Mouse (Mus musculus) forebrain, embryonic 10.5 days (tissue): ENCODE measurements around the gene Tmem214. TPM values are rescaled to one million over a fixed set of nuclear protein-coding genes. Genes with fewer than 3 reads are reported as not detected.

ENCODE experiments used
- DNase-seq: peaks from one replicate; pipeline ENCODE4 v3.0.0-alpha.2; 2017; ENCODE audit warnings: low spot score; ENCODE audit errors: extremely low spot score
- H3K27ac ChIP-seq: fragments of 300-500 bp; sonication (generic); 2 replicates; pipeline ENCODE4 v1.5.1; 2016; ENCODE audit warnings: mild to moderate bottlenecking
- H3K27me3 ChIP-seq: fragments of 300-500 bp; sonication (generic); 2 replicates; pipeline ENCODE4 v1.6.1; 2016; ENCODE audit warnings: mild to moderate bottlenecking; ENCODE audit not compliant: poor library complexity, severe bottlenecking
- H3K36me3 ChIP-seq: fragments of 300-500 bp; sonication (generic); replicated peaks from 2 replicates; pipeline ENCODE4 v1.6.1; 2016; ENCODE audit warnings: mild to moderate bottlenecking, moderate library complexity
- H3K4me1 ChIP-seq: fragments of 300-500 bp; sonication (generic); 2 replicates; pipeline ENCODE4 v1.6.1; 2016
- H3K4me3 ChIP-seq: fragments of 300-500 bp; sonication (generic); 2 replicates; pipeline ENCODE4 v1.5.1; 2016; ENCODE audit warnings: mild to moderate bottlenecking, moderate library complexity
- H3K9me3 ChIP-seq: fragments of 300-500 bp; sonication (generic); 2 replicates; pipeline ENCODE4 v1.6.1; 2016; ENCODE audit warnings: mild to moderate bottlenecking, moderate library complexity
- WGBS: fragments of 180-500 bp; shearing (Covaris S2); methylation state at CpG from one replicate; pipeline ENCODE4 v1.1.7; 2016; 5-methylcytosine and 5-hydroxymethylcytosine counted together
- polyA plus RNA-seq: library from polyadenylated mRNA; unstranded; fragments of >200 nt; fragmentation: Nextera tagmentation; extraction: Ambion mirVana; gene quantifications from 2 replicates; pipeline ENCODE4 v1.2.1, GENCODE M21; 2016

Tmem214 gene
- polyA plus RNA-seq, 1 experiment from 2014 or later, result 62.3 TPM

GRCm38 (mm10) chr5:30909863-30910262, 42.1 kb downstream of the Tmem214 start:
- 79% methylated on average over 7 of the region's 7 CpGs for WGBS
- H3K36me3 ChIP-seq, result peaks cover 13% of the 10 kb centered on the region
- peaks cover 74% of the 10 kb centered on the region for H3K4me1 ChIP-seq
- DNase-seq, result no peak
- H3K27ac ChIP-seq, result no peak overlapping the region
- H3K27me3 ChIP-seq, result peaks cover 16% of the 10 kb centered on the region
- no peak overlapping the region for H3K4me3 ChIP-seq
- H3K9me3 ChIP-seq, result no peaks in the 10 kb centered on the region

DNA sequence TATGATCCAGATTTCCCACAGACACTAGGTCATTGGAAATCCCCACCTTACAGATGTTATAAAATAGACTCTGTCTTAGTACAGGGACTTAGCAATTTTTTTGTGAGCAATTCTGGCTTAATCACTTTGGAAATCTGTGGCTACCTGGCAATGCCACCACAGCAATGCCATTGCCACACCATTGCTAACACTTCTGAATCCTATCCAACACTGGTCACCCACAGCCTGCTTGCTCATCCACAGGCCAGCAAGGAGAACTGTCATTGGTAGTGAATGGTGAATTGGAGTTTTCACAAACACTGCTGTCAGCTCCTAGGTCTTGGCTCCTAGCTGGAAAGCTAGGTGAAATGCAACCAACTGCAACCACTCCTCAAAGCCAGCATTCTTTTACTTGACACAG, 42.7 kb downstream of the Tmem214 start:
- peaks cover 7% of the 10 kb centered on the region for H3K36me3 ChIP-seq
- no peaks in the 10 kb centered on the region for H3K9me3 ChIP-seq
- H3K27ac ChIP-seq, result 0 out of 2 replicates have a peak overlapping the region, but pooled peaks have one; percentile 37
- H3K4me1 ChIP-seq, result peaks cover 74% of the 10 kb centered on the region
- H3K27me3 ChIP-seq, result peaks cover 16% of the 10 kb centered on the region
- DNase-seq, result no peak
- H3K4me3 ChIP-seq, result no peak overlapping the region

DNA sequence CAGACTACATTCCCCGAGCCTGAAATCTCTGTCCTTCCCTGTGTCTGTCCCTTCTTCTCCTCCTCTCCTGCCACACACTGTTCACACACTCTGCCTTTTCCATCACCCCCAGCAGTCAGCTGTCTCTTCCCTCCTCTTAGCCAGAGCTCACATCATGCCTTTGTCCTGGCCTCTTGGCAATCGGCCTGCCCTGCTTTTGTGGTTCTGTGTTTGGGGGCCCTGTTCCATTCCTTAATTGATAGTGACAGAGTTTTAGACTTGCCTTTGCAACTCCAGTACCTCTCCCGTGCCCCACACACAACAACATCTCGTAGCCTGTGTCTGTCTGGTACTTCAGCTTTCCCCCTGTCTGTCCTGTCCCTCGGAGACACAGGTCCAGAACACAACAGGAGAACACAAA, 44.3 kb downstream of the Tmem214 start:
- WGBS, result 72% methylated on average over 5 of the region's 5 CpGs
- Histone ChIP-seq H3K27me3 (peaks cover 16% of the 10 kb centered on the region), H3K4me1 (peaks cover 76% of the 10 kb centered on the region), H3K9me3 (no peaks in the 10 kb centered on the region), H3K4me3 (no peak overlapping the region), H3K27ac (peak overlapping the region; percentile 87), H3K36me3 (peaks cover 4% of the 10 kb centered on the region)
- DNase-seq, result no peak

DNA sequence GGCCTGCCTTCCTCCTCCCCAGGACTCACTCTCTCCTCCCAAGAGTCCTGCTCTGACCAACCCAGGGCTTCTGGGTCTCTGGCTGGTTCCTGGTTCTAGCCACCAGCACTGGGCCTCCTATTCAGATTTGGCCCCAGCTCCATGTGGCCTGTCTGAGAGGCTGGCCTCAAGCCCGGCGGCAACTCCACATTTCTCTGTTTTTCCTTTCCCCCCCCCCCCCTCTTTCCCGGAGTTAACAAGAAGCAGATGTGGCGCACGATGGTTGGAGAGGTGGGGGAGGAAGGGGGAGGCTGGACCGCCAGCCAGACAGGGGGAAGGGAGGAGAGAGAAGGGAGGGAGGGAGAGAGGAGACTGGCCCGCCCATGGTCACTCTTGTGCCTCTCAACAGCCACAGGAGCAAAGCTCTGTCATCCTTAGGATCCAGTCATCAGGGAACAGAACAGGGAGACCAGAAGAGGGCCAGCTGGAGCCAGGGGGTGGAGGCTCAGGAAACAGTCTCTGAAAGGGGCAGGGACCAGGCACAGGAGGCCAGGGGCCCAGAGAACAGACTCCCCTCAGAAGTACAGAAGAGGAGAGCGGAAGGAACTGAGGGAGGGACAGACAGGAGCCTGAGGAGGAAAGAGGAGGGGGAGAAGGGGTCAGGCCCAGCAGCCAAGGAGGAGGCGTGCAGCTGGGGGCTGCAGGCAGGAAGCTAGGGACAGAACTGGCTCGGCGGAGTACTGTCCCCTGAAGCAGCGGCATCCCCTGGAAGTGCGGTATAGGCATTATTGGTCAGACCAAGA, 45.4 kb downstream of the Tmem214 start, which contains the start of gene Emilin1:
TSS of gene Emilin1 (plus strand) at position 343 of the 782 bp plus-strand sequence.
- Histone ChIP-seq H3K27ac (peak within 1 kb of the TSS; percentile 87), H3K4me3 (peak within 1 kb of the TSS; percentile 44), H3K36me3 (peaks cover 15% of the 10 kb centered on the region), H3K4me1 (peaks cover 80% of the 10 kb centered on the region), H3K9me3 (no peaks in the 10 kb centered on the region), H3K27me3 (peaks cover 15% of the 10 kb centered on the region)
- WGBS, result 31% methylated on average over 13 of the region's 13 CpGs
- DNase-seq, result peak; percentile 57

DNA sequence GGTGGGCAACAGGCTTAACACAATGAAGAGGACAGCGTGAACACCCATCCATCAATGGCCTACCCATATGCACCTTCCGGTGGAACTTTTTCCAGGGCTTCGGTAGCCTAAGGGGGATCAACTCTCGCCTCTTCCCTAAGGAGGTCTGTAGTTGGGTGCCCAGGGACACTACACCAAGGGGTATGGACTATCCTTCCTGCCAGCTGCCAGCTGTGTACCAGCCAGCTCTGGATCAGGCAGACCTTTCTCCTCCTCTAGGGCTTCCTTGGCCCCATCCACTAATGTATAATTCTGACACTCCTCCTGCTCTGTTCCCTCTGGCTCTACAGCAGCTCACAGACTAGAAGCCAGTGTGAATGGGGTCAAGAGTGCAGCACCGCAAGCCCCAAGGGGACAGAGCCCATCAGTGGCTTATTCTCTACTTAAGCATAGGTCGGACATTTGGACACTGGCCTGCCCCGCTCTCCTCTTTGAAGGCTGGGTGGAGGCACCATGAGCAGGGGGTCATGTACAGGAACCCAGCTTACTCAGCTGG, 46.4 kb downstream of the Tmem214 start:
- H3K4me3 ChIP-seq, result peak overlapping the region; percentile 44
- peaks cover 77% of the 10 kb centered on the region for H3K4me1 ChIP-seq
- H3K27ac ChIP-seq, result peak overlapping the region; percentile 87

GRCm38 (mm10) chr5:30914849-30915248, 47.0 kb downstream of the Tmem214 start:
- no peaks in the 10 kb centered on the region; the same call in 1 of the 2 replicates for H3K27me3 ChIP-seq
- H3K4me1 ChIP-seq, result peaks cover 78% of the 10 kb centered on the region
- H3K4me3 ChIP-seq, result peak overlapping the region; percentile 44
- DNase-seq, result no peak
- peaks cover 31% of the 10 kb centered on the region for H3K36me3 ChIP-seq
- WGBS, result 76% methylated on average over 6 of the region's 6 CpGs
- H3K27ac ChIP-seq, result peak overlapping the region; percentile 87
- no peaks in the 10 kb centered on the region for H3K9me3 ChIP-seq

More for the DNA sequence above, 46.4 kb downstream of the Tmem214 start:
- 68% methylated on average over 7 of the region's 7 CpGs for WGBS
- Histone ChIP-seq H3K27me3 (peaks cover 6% of the 10 kb centered on the region), H3K9me3 (no peaks in the 10 kb centered on the region), H3K36me3 (peaks cover 24% of the 10 kb centered on the region)
- no peak for DNase-seq

- Histone ChIP-seq H3K27ac (peak overlapping the region; percentile 87), H3K4me1 (peaks cover 84% of the 10 kb centered on the region), H3K36me3 (peaks cover 37% of the 10 kb centered on the region), H3K9me3 (no peaks in the 10 kb centered on the region), H3K4me3 (peak overlapping the region; percentile 44), H3K27me3 (no peaks in the 10 kb centered on the region; the same call in 1 of the 2 replicates)
- 66% methylated on average over 9 of the region's 9 CpGs for WGBS
- no peak for DNase-seq
Observed at GRCm38 (mm10) chr5:30915456-30915855, 47.6 kb downstream of the Tmem214 start.

GRCm38 (mm10) chr5:30915974-30916433, 48.2 kb downstream of the Tmem214 start:
- Histone ChIP-seq H3K9me3 (no peaks in the 10 kb centered on the region), H3K36me3 (peaks cover 38% of the 10 kb centered on the region), H3K4me3 (peak overlapping the region; percentile 44), H3K27me3 (no peaks in the 10 kb centered on the region; the same call in 1 of the 2 replicates), H3K4me1 (peaks cover 87% of the 10 kb centered on the region), H3K27ac (peak overlapping the region; percentile 87)
- peak; percentile 84 for DNase-seq
- 6% methylated on average over 7 of the region's 7 CpGs for WGBS

DNA sequence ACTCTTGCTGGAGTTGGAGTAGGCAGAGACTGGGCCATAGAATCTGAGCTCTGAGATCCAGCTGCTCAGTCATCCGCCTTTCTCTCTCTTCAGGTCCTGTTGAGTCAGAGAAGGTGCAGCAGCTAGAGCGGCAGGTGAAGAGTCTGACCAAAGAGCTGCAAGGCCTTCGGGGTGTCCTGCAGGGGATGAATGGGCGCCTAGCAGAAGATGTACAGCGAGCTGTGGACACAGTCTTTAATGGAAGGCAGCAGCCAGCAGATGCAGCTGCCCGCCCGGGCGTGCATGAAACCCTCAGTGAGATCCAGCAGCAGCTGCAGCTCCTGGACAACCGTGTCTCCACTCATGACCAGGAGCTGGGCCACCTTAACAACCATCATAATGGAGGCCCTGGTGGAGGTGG, 49.0 kb downstream of the Tmem214 start:
- Histone ChIP-seq H3K9me3 (no peaks in the 10 kb centered on the region), H3K27me3 (no peaks in the 10 kb centered on the region; the same call in 1 of the 2 replicates), H3K4me3 (no peak overlapping the region), H3K4me1 (peaks cover 93% of the 10 kb centered on the region), H3K36me3 (peaks cover 38% of the 10 kb centered on the region), H3K27ac (peak overlapping the region; percentile 87)
- WGBS, result 94% methylated on average over 9 of the region's 9 CpGs
- no peak for DNase-seq

DNA sequence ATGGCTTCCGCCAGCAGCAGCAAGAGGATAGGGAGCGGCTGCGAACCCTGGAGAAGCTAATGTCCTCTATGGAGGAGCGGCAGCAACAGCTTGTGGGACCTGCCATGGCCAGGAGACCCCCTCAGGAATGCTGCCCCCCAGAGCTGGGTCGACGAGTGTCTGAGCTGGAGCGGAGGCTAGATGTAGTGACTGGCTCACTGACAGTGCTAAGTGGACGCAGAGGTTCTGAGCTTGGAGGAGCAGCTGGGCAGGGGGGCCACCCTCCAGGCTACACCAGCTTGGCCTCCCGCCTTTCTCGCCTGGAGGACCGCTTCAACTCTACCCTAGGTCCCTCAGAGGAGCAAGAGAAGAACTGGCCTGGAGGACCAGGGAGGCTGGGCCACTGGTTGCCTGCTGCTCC, 49.5 kb downstream of the Tmem214 start:
- no peak overlapping the region for H3K4me3 ChIP-seq
- H3K9me3 ChIP-seq, result no peaks in the 10 kb centered on the region
- 87% methylated on average over 11 of the region's 11 CpGs for WGBS
- no peaks in the 10 kb centered on the region; the same call in 1 of the 2 replicates for H3K27me3 ChIP-seq
- H3K4me1 ChIP-seq, result peaks cover 93% of the 10 kb centered on the region
- H3K27ac ChIP-seq, result peak overlapping the region; percentile 87
- no peak for DNase-seq
- H3K36me3 ChIP-seq, result peaks cover 38% of the 10 kb centered on the region

GRCm38 (mm10) chr5:30917891-30918670, 50.3 kb downstream of the Tmem214 start:
- 86% methylated on average over 31 of the region's 31 CpGs for WGBS
- 0 out of 2 replicates have a peak overlapping the region, but pooled peaks have one; percentile 6 for H3K4me3 ChIP-seq

GRCm38 (mm10) chr5:30918691-30919090, 50.9 kb downstream of the Tmem214 start:
- H3K9me3 ChIP-seq, result no peaks in the 10 kb centered on the region
- peak overlapping the region; percentile 51 for H3K27ac ChIP-seq
- peaks cover 88% of the 10 kb centered on the region for H3K4me1 ChIP-seq
- H3K27me3 ChIP-seq, result peaks cover 6% of the 10 kb centered on the region
- 84% methylated on average over 8 of the region's 8 CpGs for WGBS
- H3K4me3 ChIP-seq, result 0 out of 2 replicates have a peak overlapping the region, but pooled peaks have one; percentile 6
- peaks cover 38% of the 10 kb centered on the region for H3K36me3 ChIP-seq
- DNase-seq, result no peak

More at GRCm38 (mm10) chr5:30917891-30918670, 50.3 kb downstream of the Tmem214 start:
- Histone ChIP-seq H3K4me1 (peaks cover 93% of the 10 kb centered on the region), H3K36me3 (peaks cover 38% of the 10 kb centered on the region), H3K27ac (peak overlapping the region; percentile 51), H3K9me3 (no peaks in the 10 kb centered on the region), H3K27me3 (peaks cover 6% of the 10 kb centered on the region)
- no peak for DNase-seq
